Mouse (Mus musculus) embryo, embryonic 11 days (tissue): Measurements from ENCODE around the gene Gdf2.

ENCODE experiments used
- DNase-seq: peaks from one replicate; pipeline ENCODE4 v3.0.0-alpha.2; 2015

Gdf2 gene

DNA sequence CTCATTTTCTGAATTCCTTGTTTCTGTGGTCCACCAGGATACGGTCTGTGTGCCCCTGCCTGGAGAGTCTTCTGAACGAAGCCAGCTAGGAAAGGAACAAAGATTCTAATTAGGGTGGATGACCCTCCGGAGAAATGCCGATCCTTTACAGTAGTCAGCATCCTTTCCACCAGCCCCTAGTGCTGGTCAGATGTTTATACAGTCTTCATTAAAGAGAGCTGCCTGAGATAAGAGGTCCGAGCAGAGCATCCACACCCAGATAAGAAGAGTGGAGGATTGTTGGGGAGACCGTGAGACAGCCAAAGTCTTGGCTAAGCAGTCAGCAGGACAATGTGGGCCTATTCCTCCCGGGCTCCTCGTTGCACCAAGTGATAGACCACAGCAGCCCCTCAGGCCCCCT lies at the start of gene Gdf2:
Gene Gdf2, plus strand, starts transcription at position 301 of the 400 bp plus-strand sequence.
- DNase-seq, result no peak

DNA sequence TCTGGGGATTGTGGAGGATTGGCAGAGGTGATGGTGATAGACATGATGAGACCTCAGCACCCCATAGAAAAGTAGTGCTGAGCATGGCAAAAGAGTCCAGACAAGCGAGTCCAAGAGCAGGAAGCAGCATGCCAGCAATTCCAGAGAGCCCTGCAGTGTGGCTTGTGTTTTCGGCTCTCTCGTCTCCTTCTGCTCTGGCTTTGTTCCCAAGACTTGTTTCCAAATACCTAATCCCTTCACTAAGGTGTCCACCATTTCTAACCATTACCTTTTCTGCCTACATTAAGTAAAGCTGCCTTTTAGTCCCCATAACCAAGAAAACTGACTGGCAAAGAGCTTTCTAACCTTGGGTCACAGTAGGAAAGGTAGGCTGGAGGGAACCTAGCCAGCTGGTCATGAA lies 49.3 kb upstream of the Gdf2 start:
- DNase-seq, result no peak

DNA sequence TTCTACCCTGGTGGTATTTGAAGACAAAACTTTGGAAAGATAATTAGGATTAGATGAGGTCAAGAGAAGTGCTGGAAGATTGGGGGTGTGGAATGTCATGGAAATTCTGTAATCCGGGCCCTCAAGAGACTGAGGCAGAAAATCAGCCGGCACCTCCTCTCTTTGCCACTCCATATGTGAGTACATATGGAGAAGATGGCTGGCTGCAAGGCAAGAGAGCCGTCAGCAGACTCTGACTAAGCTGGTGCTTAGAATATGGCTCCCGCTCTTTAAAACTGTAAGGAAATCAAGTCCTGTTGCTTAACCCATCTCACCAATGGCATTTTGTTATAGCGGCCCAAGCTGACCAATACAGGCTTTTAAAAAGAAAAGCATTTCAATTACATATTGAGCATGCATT lies 45.1 kb upstream of the Gdf2 start:
- no peak for DNase-seq

DNA sequence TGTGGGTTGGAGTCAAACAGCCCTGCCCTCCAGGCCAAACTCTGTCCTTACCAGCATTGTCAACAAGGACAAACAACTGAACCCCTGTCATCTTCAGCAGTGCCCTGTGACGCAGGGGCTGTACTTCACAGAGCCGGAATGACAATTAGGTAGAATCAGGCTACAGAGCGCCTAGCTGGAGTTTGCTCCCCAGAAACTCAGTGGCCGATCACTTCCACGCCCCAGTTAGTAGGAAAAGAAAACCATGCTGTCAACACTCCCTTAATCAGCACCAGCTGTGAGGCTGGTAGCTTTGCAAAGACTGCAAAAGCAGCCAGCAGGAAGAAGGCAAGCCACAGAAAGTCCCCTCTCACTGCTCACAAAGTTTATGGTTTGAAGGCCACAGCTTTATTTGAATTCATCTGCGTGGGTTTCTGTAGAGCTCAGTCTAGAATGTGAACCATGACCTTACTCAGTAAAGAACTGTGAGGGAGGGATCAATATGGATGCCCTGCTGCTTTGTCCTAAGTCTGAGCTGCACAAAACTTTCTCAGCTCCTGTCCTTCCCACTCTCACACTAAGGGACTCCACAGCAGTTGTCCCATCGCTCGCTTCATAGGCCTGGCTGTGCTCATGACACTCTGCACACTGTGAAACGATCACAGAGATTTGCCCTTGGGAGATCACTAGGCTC lies 44.1 kb upstream of the Gdf2 start:
- peak; percentile 83 for DNase-seq

DNA sequence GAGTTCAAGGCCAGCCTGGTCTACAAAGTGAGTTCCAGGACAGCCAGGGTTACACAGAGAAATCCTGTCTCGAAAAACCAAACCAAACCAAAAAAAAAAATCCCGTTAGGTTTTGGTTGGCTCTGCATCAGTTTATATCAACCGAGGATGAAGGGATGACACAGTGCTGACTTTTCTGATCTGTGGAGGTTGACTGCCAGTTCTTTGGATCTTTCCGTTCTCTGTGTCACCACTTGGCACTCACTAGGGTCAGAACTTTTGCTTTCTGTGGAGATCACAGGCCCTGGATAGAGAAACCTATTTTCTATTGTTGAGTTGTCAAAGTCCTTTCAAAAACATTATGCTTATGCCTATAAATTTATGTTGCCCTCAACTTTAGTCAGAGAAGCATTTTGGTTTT lies 38.1 kb upstream of the Gdf2 start:
- no peak for DNase-seq

DNA sequence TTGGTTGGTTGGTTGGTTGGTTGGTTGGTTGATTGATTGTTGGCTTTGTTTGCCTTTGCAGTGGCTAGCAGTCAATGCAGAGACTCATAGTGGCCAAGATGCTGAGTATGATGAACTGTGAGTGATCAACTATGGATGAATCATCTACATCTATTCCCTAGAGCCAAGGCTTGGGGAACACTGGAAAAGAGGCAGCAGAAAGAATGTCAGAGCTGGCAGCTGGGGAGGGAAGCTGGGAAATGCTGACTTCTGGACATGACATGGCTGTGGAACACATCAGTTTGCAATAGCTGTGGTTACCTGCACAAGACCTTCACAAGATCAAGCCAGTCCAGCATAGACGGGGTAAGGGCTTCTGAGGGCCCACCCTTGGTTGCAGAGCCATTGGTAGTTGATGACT lies 37.6 kb upstream of the Gdf2 start:
- DNase-seq, result no peak

DNA sequence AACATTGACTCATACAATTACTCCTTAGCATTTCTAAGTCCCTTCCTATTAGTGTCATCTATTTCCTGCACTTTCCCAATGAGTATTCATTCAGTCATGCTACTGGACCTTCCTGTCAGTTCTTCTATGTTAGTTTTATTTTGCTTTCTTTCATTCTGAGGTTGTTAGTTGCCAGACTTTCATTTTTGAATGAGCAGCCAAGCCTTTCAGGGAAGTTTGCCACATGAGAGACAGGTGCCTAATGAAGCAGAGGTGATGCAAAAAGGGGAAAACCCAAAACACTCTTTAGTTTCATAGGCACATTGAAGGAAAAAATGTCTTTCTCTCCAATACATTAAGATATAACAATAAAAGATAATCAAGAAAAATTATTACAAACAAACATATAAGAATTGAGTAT lies 36.0 kb upstream of the Gdf2 start:
- no peak for DNase-seq

DNA sequence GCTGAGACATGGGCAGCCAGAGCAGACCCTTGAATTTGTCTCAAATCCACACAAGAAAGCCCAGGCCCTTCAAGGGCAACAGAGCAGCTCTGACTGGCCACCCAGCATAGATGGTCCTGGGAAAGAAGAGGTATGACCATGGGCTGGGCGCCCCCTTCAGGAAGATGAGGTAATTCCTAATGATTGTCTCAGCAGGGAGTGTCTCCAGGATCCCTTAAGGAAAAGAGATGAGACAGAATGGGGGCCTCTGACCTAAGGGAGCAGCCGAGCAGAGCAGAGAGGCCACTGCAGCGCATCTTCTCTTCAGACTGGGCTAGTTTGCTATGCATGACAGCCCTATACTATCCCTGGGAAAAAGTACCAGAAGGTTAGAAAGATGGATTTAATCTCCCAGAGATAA lies 27.1 kb upstream of the Gdf2 start:
- DNase-seq, result peak; percentile 67

DNA sequence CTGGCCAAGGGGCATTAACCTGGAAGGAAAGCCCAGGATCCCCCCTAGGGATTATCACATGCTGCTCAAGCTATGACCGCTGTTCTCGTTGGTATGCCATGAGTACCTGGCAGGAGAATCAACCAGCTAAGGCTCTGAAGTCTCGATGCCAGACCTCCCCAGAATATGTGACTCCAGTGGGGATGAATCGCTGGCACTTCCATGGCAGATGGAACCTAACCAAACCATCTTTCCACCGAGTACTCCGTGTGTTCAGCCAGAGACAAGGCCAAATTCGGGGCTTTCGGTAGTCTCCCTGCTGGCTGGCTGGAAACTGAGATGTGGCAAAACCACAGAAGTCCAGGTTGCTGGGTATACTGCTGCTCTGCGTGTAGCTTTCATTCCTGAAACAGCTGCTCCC lies 26.6 kb upstream of the Gdf2 start:
- DNase-seq, result no peak

DNA sequence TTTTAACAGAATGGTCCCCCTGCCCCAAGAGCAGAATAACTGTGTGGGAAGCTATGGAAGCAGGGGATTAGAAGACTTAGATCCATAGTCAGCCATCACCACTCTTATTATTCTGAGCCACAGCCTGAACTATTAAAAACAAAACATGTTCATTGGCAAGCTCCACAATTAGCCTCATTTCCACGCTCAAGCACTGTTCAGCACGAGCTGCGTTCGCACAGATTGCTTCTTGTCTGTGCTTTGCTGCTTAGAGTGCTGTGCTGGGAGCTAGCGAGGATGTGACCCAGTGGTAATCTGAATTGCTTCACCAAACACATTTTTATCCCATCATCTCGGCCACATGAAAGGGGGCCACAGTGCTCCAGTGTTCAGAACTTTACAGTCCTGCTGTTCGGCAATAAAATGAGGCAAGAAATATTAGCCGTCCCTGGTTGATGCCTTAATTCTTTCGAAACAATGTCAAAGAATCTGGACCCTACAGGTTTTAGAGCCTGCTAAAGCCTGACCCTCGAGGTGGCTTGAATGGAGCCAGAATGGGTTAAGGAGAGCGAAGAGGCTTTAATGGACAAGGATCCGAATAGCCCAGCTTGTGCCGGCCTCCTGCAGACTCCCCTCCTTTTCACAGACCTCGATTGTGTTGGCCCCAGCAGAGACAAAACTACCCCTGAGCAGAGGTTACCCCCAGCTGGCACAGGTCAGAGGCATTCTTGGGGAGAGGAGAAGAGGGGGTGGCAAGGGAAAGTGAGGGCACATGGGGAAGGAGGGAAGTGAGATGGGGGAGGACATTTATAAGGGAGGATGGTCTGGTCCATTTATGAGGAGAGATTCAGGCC lies 19.9 kb upstream of the Gdf2 start:
- DNase-seq, result peak; percentile 36

DNA sequence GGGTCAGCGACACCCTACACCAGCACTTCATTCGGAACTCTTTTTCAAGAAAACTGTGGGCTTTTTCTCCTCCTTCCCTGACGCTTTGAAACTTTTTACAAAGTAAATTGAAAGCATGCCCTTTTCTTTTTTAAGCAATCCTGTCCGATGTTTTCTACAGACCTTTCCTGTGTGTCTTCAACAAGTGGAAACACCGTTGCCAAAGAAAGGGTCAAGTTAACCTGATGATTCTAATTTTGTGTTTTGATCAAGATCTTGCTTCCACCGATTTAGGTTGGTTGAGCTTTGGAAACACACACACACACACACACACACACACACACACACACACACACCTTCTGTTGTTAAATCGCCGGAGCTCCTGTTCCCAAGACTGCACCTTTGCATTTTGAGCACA lies 18.1 kb upstream of the Gdf2 start:
- no peak for DNase-seq

DNA sequence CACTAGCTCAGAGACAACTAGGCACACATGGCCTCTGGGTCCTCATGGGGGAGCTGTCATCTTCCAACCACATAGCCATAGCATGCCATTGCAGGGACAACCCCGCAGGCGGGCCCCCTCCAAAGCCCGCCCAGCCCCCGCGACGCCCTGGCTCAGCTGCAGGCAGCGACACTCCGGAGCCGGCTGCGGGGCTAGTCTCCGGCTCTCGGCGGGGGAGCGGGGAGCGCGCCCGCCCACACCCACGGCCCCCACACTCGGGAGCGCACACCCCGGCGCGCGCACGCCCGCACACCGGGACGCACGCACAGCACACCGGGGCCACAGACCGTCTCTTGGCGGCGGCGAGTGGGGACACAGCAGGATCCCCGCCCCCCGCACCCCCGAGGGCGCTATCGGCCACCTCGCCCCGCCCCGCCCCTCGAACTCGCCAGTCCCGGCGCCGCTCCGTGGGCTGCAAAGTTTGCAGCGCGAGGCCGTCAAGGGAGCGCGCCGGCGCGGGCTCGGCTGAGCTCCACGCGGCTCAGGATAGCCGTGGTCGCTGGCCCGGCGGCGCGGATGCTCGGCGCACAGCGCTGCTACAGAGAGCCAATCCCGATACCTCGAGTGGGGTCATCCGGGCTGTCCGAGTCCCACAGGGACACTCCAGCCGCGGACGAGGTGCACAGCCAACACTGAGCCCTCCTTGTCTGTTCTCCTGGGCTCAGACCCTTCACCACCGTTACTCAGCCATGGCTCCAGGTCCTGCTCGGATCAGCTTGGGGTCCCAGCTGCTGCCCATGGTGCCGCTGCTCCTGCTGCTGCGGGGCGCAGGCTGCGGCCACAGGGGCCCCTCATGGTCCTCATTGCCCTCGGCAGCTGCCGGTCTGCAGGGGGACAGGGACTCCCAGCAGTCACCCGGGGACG lies 17.4 kb upstream of the Gdf2 start, which contains the start of gene Gdf10:
Gene Gdf10, plus strand, starts transcription at position 420 of the 903 bp plus-strand sequence.
- DNase-seq, result peak; percentile 67

DNA sequence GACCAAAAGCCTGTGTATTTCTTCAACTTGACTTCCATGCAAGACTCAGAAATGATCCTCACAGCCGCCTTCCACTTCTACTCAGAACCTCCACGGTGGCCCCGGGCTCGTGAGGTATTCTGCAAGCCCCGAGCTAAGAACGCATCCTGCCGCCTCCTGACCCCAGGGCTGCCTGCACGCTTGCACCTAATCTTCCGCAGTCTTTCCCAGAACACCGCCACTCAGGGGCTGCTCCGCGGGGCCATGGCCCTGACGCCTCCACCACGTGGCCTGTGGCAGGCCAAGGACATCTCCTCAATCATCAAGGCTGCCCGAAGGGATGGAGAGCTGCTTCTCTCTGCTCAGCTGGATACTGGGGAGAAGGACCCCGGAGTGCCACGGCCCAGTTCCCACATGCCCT lies 9.0 kb upstream of the Gdf2 start:
- DNase-seq, result no peak

DNA sequence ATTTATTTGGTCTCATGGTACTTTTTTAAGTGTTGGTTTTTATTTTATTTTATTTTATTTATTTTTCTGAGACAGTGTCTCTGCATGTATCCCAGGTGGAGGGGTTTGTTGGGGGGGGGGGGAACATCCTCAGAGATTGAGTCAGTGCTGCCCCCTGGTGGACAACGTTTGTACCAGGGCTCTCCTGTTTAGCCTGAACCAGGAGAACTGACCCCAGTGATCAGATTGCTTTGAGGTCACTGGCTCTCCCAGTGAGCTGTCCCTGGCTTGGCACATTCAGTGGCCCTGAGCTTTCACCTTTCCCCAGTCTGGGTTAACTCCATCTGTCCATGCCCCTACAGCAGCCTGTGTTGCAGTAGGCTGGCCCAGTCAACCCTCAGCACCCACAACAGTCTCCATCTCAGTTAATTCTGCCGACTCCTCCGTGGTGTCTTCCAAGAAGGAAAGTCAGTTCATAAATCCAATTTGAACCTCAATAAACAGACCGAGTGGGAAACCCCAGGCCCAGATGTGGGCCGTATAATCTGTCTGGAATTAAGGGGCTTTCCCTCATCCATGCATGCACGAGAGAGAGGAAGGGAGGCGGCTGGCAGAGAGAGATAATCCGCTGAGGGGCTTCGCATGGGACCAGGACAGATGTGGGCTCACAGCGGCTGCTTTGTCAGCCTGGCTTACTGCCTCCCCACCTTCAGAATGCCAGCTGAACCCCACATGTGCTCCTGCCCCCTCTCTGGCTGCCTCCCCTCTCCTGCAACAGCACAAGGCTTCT lies 7.7 kb upstream of the Gdf2 start:
- peak; percentile 77 for DNase-seq

DNA sequence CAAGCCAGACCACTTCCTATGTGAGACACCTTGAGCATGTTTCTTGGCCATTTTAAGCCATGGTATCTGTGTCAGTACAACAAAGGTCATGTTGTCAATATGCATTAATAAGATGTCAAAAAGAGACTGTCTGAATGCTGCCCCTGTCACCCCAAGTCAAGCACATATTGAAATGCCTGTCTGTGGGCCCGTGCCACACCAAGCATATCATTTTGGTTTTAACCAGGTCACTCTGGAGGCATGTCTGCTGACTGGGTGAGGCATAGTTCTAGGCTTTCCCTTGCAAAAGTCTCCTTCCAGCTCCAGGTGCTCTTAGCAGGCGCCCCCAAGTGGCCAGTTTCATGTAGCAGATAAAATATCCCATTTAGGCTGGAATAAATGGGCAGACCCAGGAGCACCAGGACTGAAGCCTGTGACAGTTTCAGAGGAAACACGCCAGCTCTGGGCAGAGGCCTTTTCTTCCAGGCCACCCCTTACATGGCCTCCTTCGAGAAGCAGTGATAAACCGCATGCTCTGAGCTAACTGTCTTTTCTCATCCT lies 7.0 kb upstream of the Gdf2 start:
- DNase-seq, result peak; percentile 79

DNA sequence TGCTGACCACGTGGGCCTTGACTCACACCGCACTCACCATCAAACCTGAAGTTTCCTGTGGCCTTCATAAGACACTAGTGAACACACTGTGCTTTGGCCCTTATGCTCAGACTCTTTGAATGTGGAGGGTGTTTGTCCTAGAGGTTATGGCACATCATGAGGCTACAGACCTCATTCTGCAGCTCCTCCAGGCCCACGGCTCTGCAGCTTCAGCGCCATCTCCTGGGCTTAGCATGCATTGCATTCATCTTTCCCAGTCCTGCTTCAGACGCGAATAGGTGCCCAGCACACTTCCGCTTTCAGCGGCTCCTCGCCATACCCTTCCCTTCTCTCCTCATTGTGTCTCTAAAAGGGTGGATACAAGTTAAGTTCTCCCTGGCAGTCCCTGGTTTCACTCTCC lies 1.7 kb upstream of the Gdf2 start:
- peak; percentile 80 for DNase-seq

DNA sequence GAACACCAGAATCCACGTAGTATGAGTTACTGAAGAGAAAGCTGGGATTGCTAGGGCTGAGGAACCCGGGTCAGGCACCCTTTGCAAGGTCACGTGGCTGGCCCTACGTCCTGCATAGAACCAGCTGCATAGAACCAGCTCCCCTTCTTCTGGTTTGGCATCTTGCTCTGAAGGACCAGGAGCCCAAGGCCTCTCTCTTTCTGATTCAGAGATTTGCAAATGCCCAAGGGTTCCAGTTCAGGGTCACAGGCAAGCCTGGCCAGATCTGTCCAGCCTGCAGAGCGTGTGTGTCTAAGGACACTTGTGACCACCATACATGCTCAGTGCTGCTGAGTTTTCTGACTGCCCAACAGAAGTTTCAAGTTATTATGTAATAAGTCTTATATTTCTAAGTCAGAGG lies 1.4 kb downstream of the Gdf2 start:
- no peak for DNase-seq

DNA sequence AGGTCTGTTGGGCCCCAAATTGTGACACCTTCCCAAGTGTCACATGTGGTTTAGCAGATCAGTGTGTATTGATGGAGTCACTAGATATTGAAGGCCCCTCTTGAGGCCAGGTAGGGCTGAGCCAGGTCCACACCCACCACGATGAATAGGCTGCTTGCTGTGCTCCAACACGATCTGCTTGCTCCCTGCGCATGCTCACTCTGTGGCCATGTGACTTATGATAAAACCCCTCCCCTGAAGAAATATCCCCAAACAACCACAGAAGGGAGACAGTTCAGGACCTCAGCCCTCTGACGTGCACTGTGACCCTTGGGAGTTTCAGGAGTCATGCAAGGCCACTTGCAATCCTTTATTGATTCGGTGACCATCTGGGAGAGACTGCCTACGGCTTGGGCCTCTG lies 5.3 kb downstream of the Gdf2 start:
- no peak for DNase-seq

DNA sequence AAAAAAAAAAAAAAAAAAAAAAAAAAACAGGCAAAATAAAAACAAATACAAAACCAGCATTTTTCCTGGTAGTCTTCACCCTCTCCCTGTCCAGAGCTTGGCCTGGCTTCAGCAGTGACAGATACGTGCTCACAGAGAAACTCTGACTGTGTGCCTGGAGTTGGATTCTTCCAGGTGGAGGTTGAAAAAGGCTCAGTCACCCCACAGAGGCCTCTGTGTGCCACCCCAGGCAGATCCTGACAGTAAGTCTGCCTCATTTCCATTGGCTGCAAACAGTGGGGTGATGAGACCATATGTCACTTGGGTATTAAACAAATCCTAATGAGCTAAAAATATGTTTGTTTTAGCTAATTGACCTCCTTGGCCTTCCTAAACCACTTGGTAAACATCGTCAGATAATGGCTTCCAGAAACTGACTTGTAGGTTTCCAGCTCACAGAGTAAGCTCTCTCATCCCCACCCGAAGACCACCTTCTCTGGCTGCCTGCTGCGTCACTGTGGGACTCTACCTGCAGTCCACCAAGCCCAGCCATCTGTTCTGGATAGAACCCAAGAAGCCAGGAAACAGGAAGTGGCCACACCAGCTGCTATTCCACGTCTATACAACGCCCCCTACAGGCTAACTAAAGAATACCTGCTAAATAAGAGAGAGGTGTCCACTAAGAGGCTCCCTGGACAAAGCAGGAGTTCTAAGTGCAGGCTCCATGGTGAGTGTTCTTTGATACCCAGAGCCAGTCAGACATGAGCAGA lies 11.6 kb downstream of the Gdf2 start:
- no peak for DNase-seq

DNA sequence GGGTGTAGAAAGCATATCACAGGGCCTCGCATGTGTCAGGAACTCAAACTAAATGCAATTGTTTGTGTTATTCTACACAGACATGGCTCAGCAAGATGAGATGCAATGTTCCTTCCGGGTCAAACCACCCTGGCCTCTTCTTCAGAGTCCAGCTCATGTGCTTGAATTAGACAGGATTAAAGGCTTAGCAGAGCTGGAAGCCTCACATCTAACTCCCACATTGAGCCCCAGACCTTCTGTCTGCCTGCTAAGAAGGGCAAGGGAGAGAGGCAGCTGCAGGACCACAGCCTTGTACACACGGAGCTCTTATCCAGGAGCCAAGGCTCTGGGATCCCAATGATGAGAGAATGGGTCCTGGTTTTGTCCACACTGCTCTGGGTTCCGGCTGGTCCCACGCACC lies 12.9 kb downstream of the Gdf2 start, which contains the start of gene Rbp3:
Gene Rbp3, plus strand, starts transcription at position 243 of the 400 bp plus-strand sequence.
- DNase-seq, result no peak

DNA sequence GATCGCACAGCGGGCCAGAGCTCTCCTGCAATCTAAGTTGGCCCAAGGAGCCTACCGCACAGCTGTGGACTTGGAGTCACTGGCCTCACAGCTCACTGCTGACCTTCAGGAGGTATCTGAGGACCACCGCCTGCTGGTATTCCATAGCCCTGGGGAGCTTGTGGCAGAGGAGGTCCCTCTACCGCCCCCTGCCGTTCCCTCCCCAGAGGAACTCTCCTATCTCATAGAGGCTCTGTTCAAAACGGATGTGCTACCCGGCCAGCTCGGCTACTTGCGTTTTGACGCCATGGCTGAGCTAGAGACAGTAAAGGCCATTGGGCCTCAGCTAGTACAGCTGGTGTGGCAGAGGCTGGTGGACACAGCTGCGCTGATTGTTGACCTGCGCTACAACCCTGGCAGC lies 15.2 kb downstream of the Gdf2 start:
- no peak for DNase-seq

DNA sequence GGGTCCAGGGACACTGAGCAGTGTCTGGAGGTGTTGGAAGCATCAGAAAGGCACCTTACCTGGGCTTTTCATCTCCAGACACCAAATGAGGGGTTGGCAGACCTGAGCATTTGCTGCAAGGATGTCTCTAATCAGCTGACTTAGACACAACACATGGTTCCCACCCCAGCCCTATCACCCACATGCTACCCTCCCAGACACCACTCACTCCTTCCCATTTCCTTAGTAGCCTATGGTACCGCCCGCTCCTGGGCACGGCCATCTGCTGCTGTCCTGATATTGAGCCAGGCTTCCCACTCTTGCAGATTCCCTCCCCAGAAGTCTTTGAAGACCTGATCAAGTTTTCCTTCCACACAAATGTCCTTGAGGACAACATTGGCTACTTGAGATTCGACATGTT lies 17.3 kb downstream of the Gdf2 start:
- no peak for DNase-seq
